Mouse (Mus musculus): ENCODE data around the gene Rorc. TPM values are rescaled to one million over a fixed set of nuclear protein-coding genes. Genes with fewer than 3 reads are reported as not detected.

The Rorc gene
- polyA plus RNA-seq, 1 experiment from 2014 or later: 6.1 TPM

Other genes with a start within 250 kb of the Rorc start
- gene Gm10696, start 194.6 kb upstream of the Rorc start, polyA plus RNA-seq (2014; fragmentation: Nextera tagmentation; extraction: Ambion mirVana): not detected in 2 replicates
- gene Gm5286, start 176.1 kb upstream of the Rorc start, polyA plus RNA-seq (2014; fragmentation: Nextera tagmentation; extraction: Ambion mirVana): not detected in 2 replicates
- gene Gm4778, start 108.8 kb upstream of the Rorc start, polyA plus RNA-seq (2014; fragmentation: Nextera tagmentation; extraction: Ambion mirVana): not detected in 2 replicates
- gene Them4, start 62.7 kb upstream of the Rorc start, polyA plus RNA-seq (2014; fragmentation: Nextera tagmentation; extraction: Ambion mirVana): 10.2 and 12.0 TPM in 2 replicates
- not detected in 2 replicates for gene Them5, start 30.7 kb upstream of the Rorc start, polyA plus RNA-seq (2014; fragmentation: Nextera tagmentation; extraction: Ambion mirVana)
- 1.0 and 1.5 TPM in 2 replicates for gene C2cd4d, start 10.4 kb upstream of the Rorc start, polyA plus RNA-seq (2014; fragmentation: Nextera tagmentation; extraction: Ambion mirVana)
- gene Lingo4, start 25.7 kb downstream of the Rorc start, polyA plus RNA-seq (2014; fragmentation: Nextera tagmentation; extraction: Ambion mirVana): 0.17 and 0.24 TPM in 2 replicates
- 13.1 and 13.3 TPM in 2 replicates for gene Tdrkh, start 40.5 kb downstream of the Rorc start, polyA plus RNA-seq (2014; fragmentation: Nextera tagmentation; extraction: Ambion mirVana)
- 71.3 and 73.7 TPM in 2 replicates for gene Mrpl9, start 70.5 kb downstream of the Rorc start, polyA plus RNA-seq (2014; fragmentation: Nextera tagmentation; extraction: Ambion mirVana)
- gene Oaz3, start 71.1 kb downstream of the Rorc start, polyA plus RNA-seq (2014; fragmentation: Nextera tagmentation; extraction: Ambion mirVana): 0.28 and 0.40 TPM in 2 replicates
- gene Celf3, start 105.5 kb downstream of the Rorc start, polyA plus RNA-seq (2014; fragmentation: Nextera tagmentation; extraction: Ambion mirVana): 0.34 and 0.53 TPM in 2 replicates
- 0.91 and 1.7 TPM in 2 replicates for gene Riiad1, start 107.5 kb downstream of the Rorc start, polyA plus RNA-seq (2014; fragmentation: Nextera tagmentation; extraction: Ambion mirVana)
- 31.8 and 38.7 TPM in 2 replicates for gene Snx27, start 209.9 kb downstream of the Rorc start, polyA plus RNA-seq (2014; fragmentation: Nextera tagmentation; extraction: Ambion mirVana)